In genomic region chr7:48017874-48018273, GRCm38 (mm10) we compare ENCODE assay signal across 24 mouse cellular contexts. TPM values are rescaled to one million over a fixed set of nuclear protein-coding genes. Genes with fewer than 3 reads are reported as not detected.
"Had no signal": no experiment of that assay in that cellular context is flagged by ENCODE, and none has a peak within 500 bp of the region (broad histone marks: within the 10 kb centered on the region; RNA-seq: fewer than 3 reads in every experiment).

No protein-coding gene starts in this region.

- H3K4me3 ChIP-seq: limb, embryonic 15.5 days; liver, embryonic 13.5 days; midbrain, embryonic 10.5 days; midbrain, embryonic 15.5 days; neural tube, embryonic 12.5 days had no signal

- H3K36me3 ChIP-seq: limb, embryonic 15.5 days; liver, embryonic 13.5 days; midbrain, embryonic 10.5 days; midbrain, embryonic 15.5 days; neural tube, embryonic 12.5 days had no signal

- H3K27me3 ChIP-seq: limb, embryonic 15.5 days; liver, embryonic 13.5 days; midbrain, embryonic 15.5 days; neural tube, embryonic 12.5 days had no signal

- ATAC-seq: lung, postnatal 0 days; midbrain, embryonic 15.5 days had no signal

- H3K4me2 ChIP-seq: limb, embryonic 15.5 days; liver, embryonic 13.5 days; midbrain, embryonic 15.5 days; neural tube, embryonic 12.5 days had no signal

- H3K9me3 ChIP-seq: limb, embryonic 15.5 days; liver, embryonic 13.5 days; midbrain, embryonic 10.5 days; midbrain, embryonic 15.5 days; neural tube, embryonic 12.5 days had no signal

- H3K27ac ChIP-seq: limb, embryonic 15.5 days; liver, embryonic 13.5 days; midbrain, embryonic 10.5 days; midbrain, embryonic 15.5 days; neural tube, embryonic 12.5 days had no signal

- H3K9ac ChIP-seq: limb, embryonic 15.5 days; liver, embryonic 13.5 days; midbrain, embryonic 15.5 days; neural tube, embryonic 12.5 days had no signal

- H3K4me1 ChIP-seq: limb, embryonic 15.5 days; liver, embryonic 13.5 days; midbrain, embryonic 15.5 days; neural tube, embryonic 12.5 days had no signal

- DNase-seq: kidney, adult 8-10 months; kidney, postnatal 36 days; layer of hippocampus, adult 9-11 months; layer of hippocampus, postnatal 36 days; liver, embryonic 13.5 days; lung, adult 2 months; lung, postnatal 36 days; right cerebral cortex, adult 18-20 months; right cerebral cortex, postnatal 25 days had no signal

RNA-seq across cellular contexts. Expression of gene Mrgprx1, which starts 9.5 kb away (rescaled TPM):
- total RNA-seq: layer of hippocampus, adult 18-20 months; layer of hippocampus, postnatal 36 days; left cerebral cortex, adult 8-10 months; left cerebral cortex, postnatal 25 days; megakaryocyte, adult 5-6 weeks; monocyte, adult 5-6 weeks; neutrophil, adult 5-6 weeks had no signal
- polyA plus RNA-seq: kidney, embryonic 16.5 days; limb, embryonic 11.5 days; limb, embryonic 15.5 days; liver, embryonic 13.5 days; lung, adult 2 months; lung, postnatal 0 days; midbrain, embryonic 10.5 days; midbrain, embryonic 15.5 days; neural tube, embryonic 12.5 days; small intestine, adult 2 months; stomach, embryonic 16.5 days had no signal

RNA-seq across cellular contexts. Expression of gene Mrgpra4, which starts 36.0 kb away (rescaled TPM):
- total RNA-seq: layer of hippocampus, adult 18-20 months; layer of hippocampus, postnatal 36 days; left cerebral cortex, adult 8-10 months; left cerebral cortex, postnatal 25 days; megakaryocyte, adult 5-6 weeks; monocyte, adult 5-6 weeks; neutrophil, adult 5-6 weeks had no signal
- polyA plus RNA-seq: kidney, embryonic 16.5 days; limb, embryonic 11.5 days; limb, embryonic 15.5 days; liver, embryonic 13.5 days; lung, adult 2 months; lung, postnatal 0 days; midbrain, embryonic 10.5 days; midbrain, embryonic 15.5 days; neural tube, embryonic 12.5 days; small intestine, adult 2 months; stomach, embryonic 16.5 days had no signal
